Mouse (Mus musculus): ENCODE data around the gene Ptpn4. TPM values are rescaled to one million over a fixed set of nuclear protein-coding genes. Genes with fewer than 3 reads are reported as not detected.

Gene Ptpn4
- polyA plus RNA-seq, 1 experiment, result 1.0 TPM

DNA sequence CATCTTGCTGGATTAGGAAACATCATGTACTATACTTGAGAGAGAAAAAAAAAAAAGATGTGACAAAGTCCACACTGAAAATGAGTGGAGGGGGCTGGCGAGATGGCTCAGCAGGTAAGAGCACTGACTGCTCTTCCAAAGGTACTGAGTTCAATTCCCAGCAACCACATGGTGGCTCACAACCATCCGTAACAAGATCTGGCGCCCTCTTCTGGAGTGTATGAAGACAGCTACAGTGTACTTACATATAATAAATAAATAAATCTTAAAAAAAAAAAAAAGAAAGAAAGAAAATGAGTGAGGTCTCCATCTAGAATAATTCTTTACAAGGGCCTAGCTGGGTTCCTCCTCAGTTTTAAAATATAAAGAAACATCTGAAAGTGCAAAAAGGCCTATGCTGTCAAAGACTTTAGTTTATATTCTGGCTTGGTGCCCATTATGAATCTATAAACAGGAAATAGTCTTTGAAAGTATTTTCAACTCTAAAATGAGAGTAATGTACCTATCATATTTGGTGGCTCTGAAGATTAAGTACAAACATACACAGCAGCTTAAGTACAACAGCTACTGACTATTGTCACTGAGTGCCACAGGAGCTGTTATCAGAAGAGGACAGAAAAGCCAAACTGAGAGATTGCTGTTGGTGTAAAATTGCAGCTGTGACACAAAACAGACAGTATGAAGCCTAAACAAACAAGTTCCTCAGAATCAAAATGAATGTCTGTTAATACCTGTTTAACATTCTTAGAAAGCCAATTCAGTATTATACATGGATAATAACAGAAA is 151.4 kb downstream of the Ptpn4 start:
- Histone ChIP-seq H3K79me2 (ENCODE audit: control insufficient read depth, insufficient read depth) (no peaks in the 10 kb centered on the region), H3ac (ENCODE audit: control insufficient read depth, insufficient read length, low read depth) (no peak overlapping the region), H3K79me3 (ENCODE audit: low read depth) (no peaks in the 10 kb centered on the region), H3K4me3 (ENCODE audit: insufficient read depth, poor library complexity, severe bottlenecking) (no peak overlapping the region), H3K36me3 (ENCODE audit: control insufficient read depth, insufficient read depth) (no peaks in the 10 kb centered on the region), H3K27me3 (ENCODE audit: control insufficient read depth, insufficient read depth, insufficient read length) (no peaks in the 10 kb centered on the region)
- TF ChIP-seq MYOG (IDR thresholded peaks at IDR 0.05; ENCODE audit: control insufficient read depth, extremely low read depth, insufficient read length) (no peak), CEBPB (IDR thresholded peaks at IDR 0.05; ENCODE audit: low read depth) (no peak), MYOD1 (IDR thresholded peaks at IDR 0.05; ENCODE audit: control insufficient read depth, insufficient read length, low read depth) (no peak), FOSL1 (IDR thresholded peaks at IDR 0.05; ENCODE audit: insufficient read depth, low read length, poor library complexity, severe bottlenecking) (no peak), MAX (IDR thresholded peaks at IDR 0.05) (no peak), CTCF (IDR thresholded peaks at IDR 0.05; ENCODE audit: control insufficient read depth, insufficient read depth, insufficient read length) (no peak), USF1 (IDR thresholded peaks at IDR 0.05; ENCODE audit: low read depth) (no peak)

DNA sequence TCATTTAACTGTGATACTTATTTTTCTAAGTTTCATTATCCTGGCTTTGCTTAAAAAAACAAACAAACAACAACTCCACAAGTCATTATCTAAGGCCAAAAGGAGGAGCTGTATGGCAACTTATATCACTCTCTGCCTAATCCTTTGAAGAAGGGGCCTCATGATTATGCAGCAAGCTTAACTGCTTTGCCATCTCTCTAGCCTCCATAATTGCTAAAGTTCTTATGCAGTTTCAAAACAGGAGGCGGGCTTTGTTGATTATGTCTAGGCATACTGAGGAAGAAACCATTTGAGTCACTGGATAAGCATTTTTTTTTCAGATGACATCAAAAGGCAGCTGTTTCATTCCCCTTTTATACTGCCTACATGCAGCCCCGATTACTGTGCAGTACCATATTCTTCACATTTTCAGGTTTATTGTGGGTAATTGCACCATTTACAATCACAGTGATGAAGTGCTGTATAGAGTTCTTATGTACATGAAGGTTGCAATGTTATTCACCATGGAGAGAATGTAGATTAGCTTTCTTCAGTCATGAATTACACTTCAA is 155.7 kb downstream of the Ptpn4 start:
- no peaks in the 10 kb centered on the region for H3K79me2 ChIP-seq (ENCODE audit: control insufficient read depth, insufficient read depth)
- H3K79me3 ChIP-seq (ENCODE audit: low read depth), result no peaks in the 10 kb centered on the region
- H3K36me3 ChIP-seq (ENCODE audit: control insufficient read depth, insufficient read depth), result peaks cover 10% of the 10 kb centered on the region
- H3K27me3 ChIP-seq (ENCODE audit: control insufficient read depth, insufficient read depth, insufficient read length), result no peaks in the 10 kb centered on the region
- no peak overlapping the region for H3ac ChIP-seq (ENCODE audit: control insufficient read depth, insufficient read length, low read depth)
- no peak for TF ChIP-seq MAX (IDR thresholded peaks at IDR 0.05)
- no peak for TF ChIP-seq CEBPB (IDR thresholded peaks at IDR 0.05; ENCODE audit: low read depth)
- no peak for TF ChIP-seq MYOG (IDR thresholded peaks at IDR 0.05; ENCODE audit: control insufficient read depth, extremely low read depth, insufficient read length)
- TF ChIP-seq FOSL1 (IDR thresholded peaks at IDR 0.05; ENCODE audit: insufficient read depth, low read length, poor library complexity, severe bottlenecking), result no peak
- TF ChIP-seq MYOD1 (IDR thresholded peaks at IDR 0.05; ENCODE audit: control insufficient read depth, insufficient read length, low read depth), result no peak
- no peak for TF ChIP-seq USF1 (IDR thresholded peaks at IDR 0.05; ENCODE audit: low read depth)
- no peak overlapping the region for H3K4me3 ChIP-seq (ENCODE audit: insufficient read depth, poor library complexity, severe bottlenecking)

DNA sequence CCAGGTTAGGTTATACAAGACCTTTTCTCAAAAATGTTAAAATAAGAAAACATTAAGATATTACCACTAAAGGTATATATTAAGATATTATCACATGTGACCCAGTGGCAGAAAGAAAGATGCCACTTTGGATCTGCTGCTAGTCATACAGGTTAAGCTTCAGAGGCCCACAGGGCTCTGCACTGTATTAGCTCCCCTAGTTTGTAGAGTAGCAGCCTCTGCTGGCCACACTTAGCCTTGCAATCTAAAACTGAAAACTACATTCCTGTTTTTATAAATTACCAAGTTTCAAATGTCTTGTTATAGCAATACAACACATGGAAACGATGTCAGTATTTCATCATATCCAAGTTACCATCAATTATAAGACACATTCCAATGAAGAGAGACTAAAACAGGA is 162.4 kb downstream of the Ptpn4 start:
- H3ac ChIP-seq (ENCODE audit: control insufficient read depth, insufficient read length, low read depth), result no peak overlapping the region

DNA sequence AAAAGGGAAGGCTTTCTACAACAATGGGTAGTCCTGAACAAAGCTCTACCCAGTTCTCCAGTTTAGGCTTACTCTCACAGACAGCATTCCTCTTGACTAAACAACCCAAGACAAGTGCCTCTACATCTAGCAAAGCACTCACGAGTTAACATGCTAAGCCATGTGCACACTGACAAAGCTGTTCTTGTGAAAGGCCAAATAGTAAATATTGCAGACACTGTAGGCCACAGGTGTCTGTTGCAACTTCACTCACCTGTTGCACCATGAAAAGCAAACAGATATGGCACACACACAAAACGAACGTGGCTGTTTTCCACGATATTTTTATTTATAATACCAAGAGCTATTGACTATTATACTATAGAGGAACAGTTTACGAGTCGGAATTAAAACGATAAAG is 170.5 kb downstream of the Ptpn4 start:
- TF ChIP-seq USF1 (IDR thresholded peaks at IDR 0.05; ENCODE audit: low read depth) (no peak), CEBPB (IDR thresholded peaks at IDR 0.05; ENCODE audit: low read depth) (no peak), MYOG (IDR thresholded peaks at IDR 0.05; ENCODE audit: control insufficient read depth, extremely low read depth, insufficient read length) (no peak), MAX (IDR thresholded peaks at IDR 0.05) (no peak), CTCF (IDR thresholded peaks at IDR 0.05; ENCODE audit: control insufficient read depth, insufficient read depth, insufficient read length) (no peak), MYOD1 (IDR thresholded peaks at IDR 0.05; ENCODE audit: control insufficient read depth, insufficient read length, low read depth) (no peak), FOSL1 (IDR thresholded peaks at IDR 0.05; ENCODE audit: insufficient read depth, low read length, poor library complexity, severe bottlenecking) (no peak)

More for the DNA sequence above, 162.4 kb downstream of the Ptpn4 start:
- TF ChIP-seq MYOD1 (IDR thresholded peaks at IDR 0.05; ENCODE audit: control insufficient read depth, insufficient read length, low read depth) (no peak), CEBPB (IDR thresholded peaks at IDR 0.05; ENCODE audit: low read depth) (no peak), USF1 (IDR thresholded peaks at IDR 0.05; ENCODE audit: low read depth) (no peak), FOSL1 (IDR thresholded peaks at IDR 0.05; ENCODE audit: insufficient read depth, low read length, poor library complexity, severe bottlenecking) (no peak), CTCF (IDR thresholded peaks at IDR 0.05; ENCODE audit: control insufficient read depth, insufficient read depth, insufficient read length) (no peak), MYOG (IDR thresholded peaks at IDR 0.05; ENCODE audit: control insufficient read depth, extremely low read depth, insufficient read length) (no peak), MAX (IDR thresholded peaks at IDR 0.05) (no peak)
- H3K27me3 ChIP-seq (ENCODE audit: control insufficient read depth, insufficient read depth, insufficient read length), result no peaks in the 10 kb centered on the region
- H3K4me3 ChIP-seq (ENCODE audit: insufficient read depth, poor library complexity, severe bottlenecking), result no peak overlapping the region
- H3K79me3 ChIP-seq (ENCODE audit: low read depth), result no peaks in the 10 kb centered on the region
- H3K36me3 ChIP-seq (ENCODE audit: control insufficient read depth, insufficient read depth), result peaks cover 13% of the 10 kb centered on the region
- no peaks in the 10 kb centered on the region for H3K79me2 ChIP-seq (ENCODE audit: control insufficient read depth, insufficient read depth)

DNA sequence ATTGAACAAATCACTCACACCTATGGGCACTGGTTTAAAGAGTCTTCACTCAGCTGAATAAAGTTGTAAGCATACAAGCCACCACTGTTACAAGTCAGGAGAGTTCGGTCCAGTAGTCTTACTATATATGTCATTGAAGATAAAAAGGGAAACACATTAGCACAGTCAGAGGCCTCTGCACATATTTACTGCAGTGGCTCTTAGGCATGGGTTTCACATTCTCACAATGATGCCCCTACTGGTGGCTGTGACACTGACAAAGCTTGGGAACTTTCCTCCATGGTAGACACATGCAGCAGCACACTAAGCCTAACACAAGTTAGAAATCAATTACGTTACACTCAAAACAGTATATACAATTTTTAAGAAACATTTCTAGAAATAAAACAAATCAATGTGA is 183.1 kb downstream of the Ptpn4 start:
- H3K27me3 ChIP-seq (ENCODE audit: control insufficient read depth, insufficient read depth, insufficient read length), result no peaks in the 10 kb centered on the region
- TF ChIP-seq CTCF (IDR thresholded peaks at IDR 0.05; ENCODE audit: control insufficient read depth, insufficient read depth, insufficient read length) (no peak), MYOD1 (IDR thresholded peaks at IDR 0.05; ENCODE audit: control insufficient read depth, insufficient read length, low read depth) (no peak), MYOG (IDR thresholded peaks at IDR 0.05; ENCODE audit: control insufficient read depth, extremely low read depth, insufficient read length) (no peak), USF1 (IDR thresholded peaks at IDR 0.05; ENCODE audit: low read depth) (no peak), MAX (IDR thresholded peaks at IDR 0.05) (no peak), FOSL1 (IDR thresholded peaks at IDR 0.05; ENCODE audit: insufficient read depth, low read length, poor library complexity, severe bottlenecking) (no peak), CEBPB (IDR thresholded peaks at IDR 0.05; ENCODE audit: low read depth) (no peak)
- H3K79me2 ChIP-seq (ENCODE audit: control insufficient read depth, insufficient read depth), result no peaks in the 10 kb centered on the region
- H3K4me3 ChIP-seq (ENCODE audit: insufficient read depth, poor library complexity, severe bottlenecking), result no peak overlapping the region
- no peak overlapping the region for H3ac ChIP-seq (ENCODE audit: control insufficient read depth, insufficient read length, low read depth)
- peaks cover 9% of the 10 kb centered on the region for H3K36me3 ChIP-seq (ENCODE audit: control insufficient read depth, insufficient read depth)
- no peaks in the 10 kb centered on the region for H3K79me3 ChIP-seq (ENCODE audit: low read depth)

More for the DNA sequence above, 170.5 kb downstream of the Ptpn4 start:
- peaks cover 4% of the 10 kb centered on the region for H3K36me3 ChIP-seq (ENCODE audit: control insufficient read depth, insufficient read depth)
- no peaks in the 10 kb centered on the region for H3K27me3 ChIP-seq (ENCODE audit: control insufficient read depth, insufficient read depth, insufficient read length)
- H3K79me3 ChIP-seq (ENCODE audit: low read depth), result no peaks in the 10 kb centered on the region
- H3K79me2 ChIP-seq (ENCODE audit: control insufficient read depth, insufficient read depth), result no peaks in the 10 kb centered on the region
- no peak overlapping the region for H3ac ChIP-seq (ENCODE audit: control insufficient read depth, insufficient read length, low read depth)
- H3K4me3 ChIP-seq (ENCODE audit: insufficient read depth, poor library complexity, severe bottlenecking), result no peak overlapping the region

Data from C2C12 (cell line).